Mouse (Mus musculus): ENCODE measurements around the gene Cnot2.
"Not testable (repeated sequence)": the region's sequence is repeated elsewhere in the genome, so short reads cannot be mapped to it uniquely, and the experiment has no call there.

GRCm38 (mm10) chr10:116613250-116613649, 31.9 kb upstream of the Cnot2 start:
- not testable (repeated sequence) for TF ChIP-seq CTCF (IDR thresholded peaks at IDR 0.05; ENCODE audit: extremely low read depth, insufficient read length, insufficient replicate concordance, low read depth, low read length); POLR2A (IDR thresholded peaks at IDR 0.05; ENCODE audit: low read depth, low read length)

Data from small intestine, adult 2 months (tissue).